Mouse (Mus musculus): ENCODE results near the gene Chd2. TPM values are rescaled to one million over a fixed set of nuclear protein-coding genes. Genes with fewer than 3 reads are reported as not detected.

Chd2 gene
- polyA plus RNA-seq, 1 experiment from 2014 or later = 41.8 TPM

- H3K27ac ChIP-seq (ENCODE audit: low read depth, low read length) = no peak overlapping the region
- H3K9me3 ChIP-seq (ENCODE audit: control insufficient read depth, low read length) = no peaks in the 10 kb centered on the region
- WGBS = 73% methylated on average over 2 of the region's 2 CpGs
- no peak overlapping the region for H3K4me2 ChIP-seq (ENCODE audit: low read depth, low read length)
- no peaks in the 10 kb centered on the region for H3K27me3 ChIP-seq (ENCODE audit: control insufficient read depth, insufficient read depth, low read length)
- H3K36me3 ChIP-seq (ENCODE audit: control insufficient read depth, insufficient read depth, low read length) = peaks cover 17% of the 10 kb centered on the region
- ATAC-seq (ENCODE audit: low read depth) = no peak
- H3K4me3 ChIP-seq (ENCODE audit: low read depth, low read length) = no peak overlapping the region
- H3K9ac ChIP-seq (replicated peaks; ENCODE audit: low read depth, low read length) = no peak overlapping the region
- H3K4me1 ChIP-seq (ENCODE audit: control insufficient read depth, insufficient read depth, low read length) = peaks cover 23% of the 10 kb centered on the region
Measured at GRCm38 (mm10) chr7:73548051-73548450, 6.4 kb upstream of the Chd2 start.

DNA sequence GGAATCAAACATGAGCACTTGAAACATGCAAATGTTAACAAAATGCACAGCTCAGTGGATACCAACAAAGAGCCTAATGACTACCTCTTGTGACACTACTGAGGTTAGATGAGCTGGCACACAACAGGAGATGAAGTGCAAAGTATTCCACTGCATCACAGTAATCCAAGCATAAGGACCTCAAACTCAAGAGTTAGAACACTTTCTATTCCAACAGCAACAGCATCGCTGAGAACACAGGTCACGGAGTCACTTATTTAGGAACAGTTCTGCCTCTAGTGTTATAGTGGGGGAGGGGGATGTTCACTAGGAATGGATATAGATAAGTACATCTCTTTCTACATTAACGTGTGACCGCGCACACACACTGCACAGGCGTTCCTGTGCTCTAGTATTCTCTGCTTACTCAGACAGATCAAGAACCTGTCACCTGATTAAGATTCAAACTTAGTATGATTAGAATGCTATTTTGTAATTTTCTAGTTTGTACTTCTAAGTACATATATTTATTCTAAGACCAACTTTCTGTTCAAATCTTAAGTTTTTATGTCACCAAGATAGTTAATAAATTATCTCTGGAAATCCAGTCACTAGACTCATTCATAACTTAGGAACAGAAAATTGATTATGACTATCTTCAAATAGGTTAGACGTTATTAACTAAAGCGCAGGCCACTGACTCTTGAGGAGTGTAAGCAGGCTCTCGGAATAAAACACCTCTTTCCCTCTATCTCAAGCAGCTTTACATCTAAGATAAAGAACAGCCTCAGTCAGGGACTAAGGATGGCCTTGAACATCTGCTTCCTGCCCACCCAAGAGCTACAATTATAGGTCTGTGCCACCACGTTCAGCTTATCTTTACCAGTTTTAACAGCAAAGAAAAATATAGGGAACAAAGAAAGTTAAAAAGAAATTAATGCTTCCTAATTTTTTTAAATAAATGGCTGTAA lies 5.2 kb upstream of the Chd2 start:
- Histone ChIP-seq H3K9me3 (ENCODE audit: control insufficient read depth, low read length) (no peaks in the 10 kb centered on the region), H3K27ac (ENCODE audit: low read depth, low read length) (no peak overlapping the region), H3K4me2 (ENCODE audit: low read depth, low read length) (no peak overlapping the region), H3K4me1 (ENCODE audit: control insufficient read depth, insufficient read depth, low read length) (peaks cover 16% of the 10 kb centered on the region), H3K36me3 (ENCODE audit: control insufficient read depth, insufficient read depth, low read length) (peaks cover 13% of the 10 kb centered on the region), H3K9ac (replicated peaks; ENCODE audit: low read depth, low read length) (no peak overlapping the region), H3K4me3 (ENCODE audit: low read depth, low read length) (no peak overlapping the region), H3K27me3 (ENCODE audit: control insufficient read depth, insufficient read depth, low read length) (no peaks in the 10 kb centered on the region)
- no peak for ATAC-seq (ENCODE audit: low read depth)
- WGBS = 80% methylated on average over 10 of the region's 10 CpGs

GRCm38 (mm10) chr7:73545004-73545403 lies 3.4 kb upstream of the Chd2 start:
- Histone ChIP-seq H3K27me3 (ENCODE audit: control insufficient read depth, insufficient read depth, low read length) (no peaks in the 10 kb centered on the region), H3K4me2 (ENCODE audit: low read depth, low read length) (no peak overlapping the region), H3K9ac (replicated peaks; ENCODE audit: low read depth, low read length) (no peak overlapping the region), H3K4me3 (ENCODE audit: low read depth, low read length) (no peak overlapping the region), H3K9me3 (ENCODE audit: control insufficient read depth, low read length) (no peaks in the 10 kb centered on the region), H3K27ac (ENCODE audit: low read depth, low read length) (no peak overlapping the region), H3K4me1 (ENCODE audit: control insufficient read depth, insufficient read depth, low read length) (peaks cover 16% of the 10 kb centered on the region), H3K36me3 (ENCODE audit: control insufficient read depth, insufficient read depth, low read length) (peaks cover 13% of the 10 kb centered on the region)
- 78% methylated on average over 4 of the region's 4 CpGs for WGBS
- ATAC-seq (ENCODE audit: low read depth) = no peak

DNA sequence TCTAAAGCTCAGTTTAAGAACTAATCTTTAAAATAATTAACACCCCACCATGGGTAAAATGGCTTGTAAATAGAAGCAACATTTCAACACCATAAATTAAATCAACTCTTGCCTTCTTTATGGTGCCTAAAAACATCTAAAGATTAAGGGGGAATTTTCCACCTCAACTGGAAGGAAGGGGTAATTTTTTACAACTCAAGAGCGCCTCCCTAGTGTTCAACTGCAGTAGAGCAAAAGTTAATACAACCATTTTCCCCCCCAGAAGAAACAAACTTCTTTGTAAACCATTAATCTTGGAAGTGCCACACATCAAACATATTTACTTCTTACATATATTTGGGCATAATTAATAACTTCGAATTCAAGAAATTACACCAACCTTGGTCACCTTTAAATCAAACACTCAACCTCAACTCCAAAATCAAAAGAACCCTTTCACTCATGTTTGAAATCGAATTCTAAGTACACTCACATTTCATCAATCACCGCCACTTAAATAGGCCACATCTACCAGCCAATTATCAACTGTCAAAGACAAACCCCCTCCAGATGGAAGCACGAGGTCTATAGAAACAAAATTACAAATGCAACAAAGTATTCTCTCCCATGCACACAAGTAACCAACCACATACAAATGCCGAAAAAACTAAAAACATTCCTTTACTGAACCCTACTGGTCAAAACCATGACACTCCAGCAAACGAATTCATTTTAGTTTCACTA lies 662 bp upstream of the Chd2 start:
- peaks cover 20% of the 10 kb centered on the region for H3K4me1 ChIP-seq (ENCODE audit: control insufficient read depth, insufficient read depth, low read length)
- no peaks in the 10 kb centered on the region for H3K27me3 ChIP-seq (ENCODE audit: control insufficient read depth, insufficient read depth, low read length)
- whole genome bisulfite sequencing = 73% methylated on average over 7 of the region's 7 CpGs
- no peak overlapping the region for H3K9ac ChIP-seq (replicated peaks; ENCODE audit: low read depth, low read length)
- H3K27ac ChIP-seq (ENCODE audit: low read depth, low read length) = no peak overlapping the region
- H3K4me2 ChIP-seq (ENCODE audit: low read depth, low read length) = peak overlapping the region; percentile 81
- H3K9me3 ChIP-seq (ENCODE audit: control insufficient read depth, low read length) = no peaks in the 10 kb centered on the region
- no peak for ATAC-seq (ENCODE audit: low read depth)
- H3K4me3 ChIP-seq (ENCODE audit: low read depth, low read length) = peak overlapping the region; percentile 64
- peaks cover 3% of the 10 kb centered on the region; the same call in 1 of the 2 replicates for H3K36me3 ChIP-seq (ENCODE audit: control insufficient read depth, insufficient read depth, low read length)

- ATAC-seq (ENCODE audit: low read depth) = no peak
- H3K27me3 ChIP-seq (ENCODE audit: control insufficient read depth, insufficient read depth, low read length) = no peaks in the 10 kb centered on the region
- WGBS = under 1% methylated on average over 4 of the region's 4 CpGs
- H3K9ac ChIP-seq (replicated peaks; ENCODE audit: low read depth, low read length) = peak overlapping the region; percentile 75
- H3K27ac ChIP-seq (ENCODE audit: low read depth, low read length) = peak overlapping the region; percentile 95
- peak overlapping the region; percentile 64 for H3K4me3 ChIP-seq (ENCODE audit: low read depth, low read length)
- H3K9me3 ChIP-seq (ENCODE audit: control insufficient read depth, low read length) = no peaks in the 10 kb centered on the region
- H3K4me2 ChIP-seq (ENCODE audit: low read depth, low read length) = peak overlapping the region; percentile 81
- peaks cover 3% of the 10 kb centered on the region; the same call in 1 of the 2 replicates for H3K36me3 ChIP-seq (ENCODE audit: control insufficient read depth, insufficient read depth, low read length)
- H3K4me1 ChIP-seq (ENCODE audit: control insufficient read depth, insufficient read depth, low read length) = peaks cover 21% of the 10 kb centered on the region
Measured at GRCm38 (mm10) chr7:73541079-73541390, 595 bp downstream of the Chd2 start.

DNA sequence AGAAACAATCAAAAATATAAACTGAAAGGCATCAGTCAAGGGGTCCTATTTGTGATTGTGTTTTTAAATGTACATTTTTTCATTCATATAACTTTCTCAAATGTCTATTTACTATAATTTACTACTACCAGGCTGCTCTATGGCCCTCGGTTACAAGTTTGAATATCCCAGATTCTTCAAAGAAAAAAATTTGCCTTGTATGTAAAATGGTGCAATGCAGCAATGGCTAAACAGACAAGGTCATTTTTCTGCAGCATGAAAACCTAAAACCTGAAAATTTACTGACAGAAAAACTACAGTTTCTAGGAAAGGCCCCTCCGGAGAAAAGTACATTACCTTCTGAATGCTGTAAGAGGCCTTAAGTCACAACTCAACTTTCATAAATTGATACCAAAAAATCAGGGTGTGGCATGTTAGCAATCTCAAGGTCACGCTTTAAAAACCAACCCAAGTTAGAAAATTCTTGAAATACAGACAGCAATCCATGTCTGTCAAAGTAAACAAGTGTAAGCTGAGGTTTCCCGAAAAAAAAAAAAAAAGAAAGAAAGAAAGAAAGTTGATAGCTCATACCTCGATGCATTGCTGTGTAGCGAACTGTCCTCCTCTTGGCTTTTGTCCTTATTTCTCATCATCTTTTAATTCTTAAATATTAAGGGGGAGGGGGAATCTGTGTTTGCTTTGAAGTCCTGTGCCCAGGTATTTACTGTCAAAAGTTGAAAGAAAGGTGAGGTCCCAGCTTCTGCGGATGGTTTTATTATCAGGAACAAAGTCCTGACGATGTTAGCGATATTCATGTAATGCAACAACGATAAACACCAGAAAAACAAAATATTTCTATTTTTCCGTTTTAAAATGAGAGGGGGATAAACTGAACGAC lies 1.2 kb downstream of the Chd2 start:
- peak overlapping the region; percentile 81 for H3K4me2 ChIP-seq (ENCODE audit: low read depth, low read length)
- H3K9me3 ChIP-seq (ENCODE audit: control insufficient read depth, low read length) = no peaks in the 10 kb centered on the region
- H3K4me3 ChIP-seq (ENCODE audit: low read depth, low read length) = peak overlapping the region; percentile 64
- peaks cover 27% of the 10 kb centered on the region for H3K4me1 ChIP-seq (ENCODE audit: control insufficient read depth, insufficient read depth, low read length)
- H3K9ac ChIP-seq (replicated peaks; ENCODE audit: low read depth, low read length) = peak overlapping the region; percentile 75
- under 1% methylated on average over 12 of the region's 12 CpGs for WGBS
- peak overlapping the region; percentile 78 for H3K27ac ChIP-seq (ENCODE audit: low read depth, low read length)
- 0 out of 2 replicates have a peak, but pooled peaks cover 3% of the 10 kb centered on the region for H3K36me3 ChIP-seq (ENCODE audit: control insufficient read depth, insufficient read depth, low read length)
- ATAC-seq (ENCODE audit: low read depth) = no peak
- no peaks in the 10 kb centered on the region for H3K27me3 ChIP-seq (ENCODE audit: control insufficient read depth, insufficient read depth, low read length)

DNA sequence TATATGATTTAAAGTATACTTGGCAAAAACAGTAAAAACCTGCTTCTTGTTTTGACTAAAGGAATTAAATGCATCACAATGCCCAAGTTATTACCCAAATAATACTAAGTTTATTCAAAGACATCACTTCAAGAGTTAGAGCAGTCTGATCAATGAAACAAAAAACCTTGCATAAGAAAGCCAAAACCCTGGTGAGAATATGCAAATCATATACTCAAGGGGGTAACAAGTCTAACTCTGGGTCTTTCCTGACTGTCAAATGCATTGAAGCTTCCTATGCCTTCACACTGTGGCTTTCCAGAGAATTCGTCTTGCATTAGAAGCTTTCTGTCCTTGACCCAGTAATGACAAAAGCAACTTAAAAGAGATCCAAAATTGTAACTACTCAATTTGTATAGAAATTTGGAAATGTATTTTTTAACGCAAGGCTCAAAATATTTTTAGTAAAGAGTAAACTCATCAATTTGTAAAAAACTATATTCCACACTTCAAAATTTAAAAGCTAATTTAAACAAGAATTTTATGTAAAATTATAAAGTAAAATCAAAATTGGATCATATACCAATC lies 2.4 kb downstream of the Chd2 start:
- Histone ChIP-seq H3K9me3 (ENCODE audit: control insufficient read depth, low read length) (no peaks in the 10 kb centered on the region), H3K36me3 (ENCODE audit: control insufficient read depth, insufficient read depth, low read length) (0 out of 2 replicates have a peak, but pooled peaks cover 3% of the 10 kb centered on the region), H3K27ac (ENCODE audit: low read depth, low read length) (peak overlapping the region; percentile 52; the same call in 1 of the 2 replicates), H3K4me3 (ENCODE audit: low read depth, low read length) (peak overlapping the region; percentile 33), H3K27me3 (ENCODE audit: control insufficient read depth, insufficient read depth, low read length) (no peaks in the 10 kb centered on the region), H3K9ac (replicated peaks; ENCODE audit: low read depth, low read length) (peak overlapping the region; percentile 52), H3K4me2 (ENCODE audit: low read depth, low read length) (peak overlapping the region; percentile 84), H3K4me1 (ENCODE audit: control insufficient read depth, insufficient read depth, low read length) (peaks cover 31% of the 10 kb centered on the region)
- no peak for ATAC-seq (ENCODE audit: low read depth)
- WGBS = 28% methylated on average over 2 of the region's 2 CpGs

DNA sequence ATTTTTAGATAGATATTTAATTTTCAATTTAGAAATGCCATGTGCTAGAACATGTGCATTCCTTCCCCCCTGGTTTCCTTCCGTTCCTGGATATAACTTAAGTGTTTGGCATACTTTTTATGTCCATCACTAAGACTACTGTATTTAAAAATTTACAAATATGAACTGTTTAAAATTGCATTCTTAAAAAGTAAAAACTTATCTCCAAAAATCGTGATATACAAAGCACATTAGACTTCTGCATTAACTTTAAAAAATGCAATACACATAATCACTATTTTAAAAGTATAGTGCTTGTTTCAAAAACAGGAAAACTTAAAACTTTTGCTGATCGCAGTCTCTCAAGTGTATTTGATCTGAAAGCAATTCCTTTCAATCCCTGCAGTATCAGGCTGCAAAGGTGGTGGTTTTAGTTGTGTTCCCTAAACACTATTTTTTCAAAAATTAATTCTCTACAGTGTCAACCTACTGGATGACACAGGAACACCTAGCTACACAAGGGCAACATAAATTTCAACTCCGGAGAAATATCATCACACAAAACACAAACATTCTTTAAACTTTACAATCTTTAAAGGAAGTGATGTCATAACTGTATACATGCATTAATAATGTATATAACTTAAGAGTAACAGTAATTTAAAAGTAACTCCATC lies 3.1 kb downstream of the Chd2 start:
- peak overlapping the region; percentile 84 for H3K4me2 ChIP-seq (ENCODE audit: low read depth, low read length)

More for the DNA sequence above, 3.1 kb downstream of the Chd2 start:
- 15% methylated on average over 4 of the region's 4 CpGs for WGBS
- no peaks in the 10 kb centered on the region for H3K27me3 ChIP-seq (ENCODE audit: control insufficient read depth, insufficient read depth, low read length)
- H3K36me3 ChIP-seq (ENCODE audit: control insufficient read depth, insufficient read depth, low read length) = 0 out of 2 replicates have a peak, but pooled peaks cover 3% of the 10 kb centered on the region
- no peaks in the 10 kb centered on the region for H3K9me3 ChIP-seq (ENCODE audit: control insufficient read depth, low read length)
- peaks cover 37% of the 10 kb centered on the region for H3K4me1 ChIP-seq (ENCODE audit: control insufficient read depth, insufficient read depth, low read length)
- peak overlapping the region; percentile 96 for H3K27ac ChIP-seq (ENCODE audit: low read depth, low read length)
- no peak for ATAC-seq (ENCODE audit: low read depth)
- peak overlapping the region; percentile 52 for H3K9ac ChIP-seq (replicated peaks; ENCODE audit: low read depth, low read length)
- peak overlapping the region; percentile 33 for H3K4me3 ChIP-seq (ENCODE audit: low read depth, low read length)
